Mouse (Mus musculus): ENCODE results near the gene Olah. TPM values are rescaled to one million over a fixed set of nuclear protein-coding genes. Genes with fewer than 3 reads are reported as not detected.

Olah gene
- polyA plus RNA-seq, 1 experiment from 2014 or later: 0.04 TPM

DNA sequence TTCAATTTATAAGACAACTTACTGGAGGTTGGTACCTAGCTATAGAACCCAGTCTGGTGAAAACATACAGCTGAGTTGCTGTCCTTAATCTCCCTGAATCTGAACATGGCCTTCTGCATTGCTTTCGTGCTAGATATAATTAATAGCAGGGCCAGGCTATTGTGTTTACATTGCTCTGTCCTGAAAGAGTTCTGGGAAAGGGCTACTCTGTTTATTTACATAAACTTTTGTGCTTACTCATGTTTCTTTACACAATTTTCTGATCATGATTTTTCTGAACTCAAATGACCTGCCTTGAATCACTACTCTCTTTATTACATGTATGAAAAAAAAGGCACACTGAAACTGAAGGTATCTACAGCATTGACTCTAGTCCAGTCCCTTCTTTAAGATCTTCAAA lies 18.7 kb upstream of the Olah start:
- DNase-seq (ENCODE audit: low read depth, low spot score): no peak
- no peak for ATAC-seq
- CTCF ChIA-PET: no interaction called here
- POLR2A ChIA-PET: no interaction called here
- H3K27me3 ChIP-seq: peaks cover 48% of the 10 kb centered on the region
- in situ Hi-C loops (cut with MboI; ENCODE audit: low pct_unique_long_range_greater_than_20kb): no loop called here
- TF ChIP-seq CTCF (IDR thresholded peaks at IDR 0.05): no peak

DNA sequence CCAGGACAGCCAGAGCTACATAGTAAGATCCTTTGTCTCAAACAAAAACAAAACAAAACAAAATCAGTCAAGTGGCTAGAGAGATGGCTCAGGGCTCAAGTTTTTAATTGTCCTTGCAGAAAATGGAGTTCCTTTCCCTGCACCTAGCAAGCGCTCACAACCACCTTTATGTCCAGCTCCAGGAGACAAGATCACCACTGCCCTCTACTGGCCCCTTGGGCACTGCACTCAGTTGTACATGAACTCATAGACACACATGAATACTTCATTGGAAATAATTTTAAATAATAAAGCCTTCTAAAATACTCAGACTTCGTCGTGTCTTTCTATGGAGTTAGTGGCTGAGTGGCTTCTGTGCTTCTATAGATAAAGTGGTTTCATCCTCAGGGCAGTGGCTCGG lies 17.2 kb upstream of the Olah start:
- TF ChIP-seq CTCF (IDR thresholded peaks at IDR 0.05): peak; percentile 95
- in situ Hi-C loops (cut with MboI; ENCODE audit: low pct_unique_long_range_greater_than_20kb): loop anchor here (5.0 kb wide), 1 partner anchor 67 kb away; no protein-coding TSS in a partner anchor

DNA sequence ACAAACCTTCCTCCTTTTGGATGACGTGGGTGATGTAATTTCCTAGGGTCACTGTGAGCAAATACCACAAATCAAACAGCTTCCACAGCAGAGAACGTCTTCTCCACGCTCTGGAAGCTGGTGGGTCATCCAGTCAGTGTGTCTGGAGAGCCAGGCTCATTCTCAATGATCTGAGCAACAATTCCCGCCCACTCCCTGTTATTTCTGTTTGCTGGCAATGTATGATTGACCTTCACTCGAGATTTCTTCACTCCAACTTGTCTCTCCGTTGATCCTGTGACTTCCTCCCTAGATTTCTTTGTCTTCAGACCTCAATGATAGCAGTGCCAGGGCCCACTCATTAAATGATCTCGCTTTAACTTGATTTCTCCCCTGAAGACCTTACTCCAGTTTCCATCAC lies 10.7 kb upstream of the Olah start:
- in situ Hi-C loops (cut with MboI; ENCODE audit: low pct_unique_long_range_greater_than_20kb): no loop called here

More for the DNA sequence above, 17.2 kb upstream of the Olah start:
- CTCF ChIA-PET: interaction anchor here (0.7 to 2.0 kb wide), 16 partner anchors 10 to 325 kb away, joined by 3 to 12 read pairs (median 4); partner anchors contain the start of gene Dclre1c
- POLR2A ChIA-PET: interaction anchor here (0.6 kb wide), 1 partner anchor 78 kb away, joined by 4 read pairs; no protein-coding TSS in a partner anchor
- peak; percentile 42 for ATAC-seq
- no peak for DNase-seq (ENCODE audit: low read depth, low spot score)
- peaks cover 55% of the 10 kb centered on the region for H3K27me3 ChIP-seq

DNA sequence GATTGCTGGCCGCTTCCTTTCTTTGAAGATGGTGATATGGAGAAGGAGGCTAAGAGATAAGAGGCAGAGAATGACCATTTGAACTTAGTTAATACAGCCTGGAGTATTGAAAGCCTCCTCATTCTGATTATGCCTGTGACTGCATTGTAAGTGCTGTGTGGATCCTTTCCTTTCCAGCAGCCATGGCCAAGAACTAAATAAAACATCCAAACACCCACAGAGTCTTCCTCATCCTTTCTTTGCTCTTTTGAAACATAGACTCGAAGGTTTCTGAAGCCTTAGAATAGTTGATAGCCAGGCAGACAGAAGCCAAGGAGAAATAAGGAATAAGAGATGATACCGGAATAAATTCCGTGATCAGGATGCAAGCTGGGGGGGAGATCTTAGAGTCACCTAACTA lies 9.0 kb upstream of the Olah start:
- H3K27me3 ChIP-seq: peaks cover 10% of the 10 kb centered on the region
- CTCF ChIA-PET: no interaction called here
- in situ Hi-C loops (cut with MboI; ENCODE audit: low pct_unique_long_range_greater_than_20kb): no loop called here
- DNase-seq (ENCODE audit: low read depth, low spot score): no peak
- no peak for TF ChIP-seq CTCF (IDR thresholded peaks at IDR 0.05)
- ATAC-seq: no peak
- POLR2A ChIA-PET: no interaction called here

More for the DNA sequence above, 10.7 kb upstream of the Olah start:
- CTCF ChIA-PET: no interaction called here
- ATAC-seq (no peak), DNase-seq (ENCODE audit: low read depth, low spot score) (no peak)
- peaks cover 26% of the 10 kb centered on the region for H3K27me3 ChIP-seq
- no peak for TF ChIP-seq CTCF (IDR thresholded peaks at IDR 0.05)
- POLR2A ChIA-PET: no interaction called here

GRCm38 (mm10) chr2:3391945-3392344 lies 5.1 kb downstream of the Olah start:
- CTCF ChIA-PET: interaction anchor here (1.0 kb wide), 1 partner anchor 22 kb away, joined by 3 read pairs; no protein-coding TSS in a partner anchor
- in situ Hi-C loops (cut with MboI; ENCODE audit: low pct_unique_long_range_greater_than_20kb): no loop called here

GRCm38 (mm10) chr2:3387105-3387860 lies 9.7 kb downstream of the Olah start:
- ATAC-seq (no peak), DNase-seq (ENCODE audit: low read depth, low spot score) (no peak)
- no peak for TF ChIP-seq CTCF (IDR thresholded peaks at IDR 0.05)
- in situ Hi-C loops (cut with MboI; ENCODE audit: low pct_unique_long_range_greater_than_20kb): no loop called here
- ChIA-PET POLR2A (no interaction called here), CTCF (interaction anchor here (2.6 kb wide), 1 partner anchor 27 kb away, joined by 10 read pairs; no protein-coding TSS in a partner anchor)
- peaks cover 9% of the 10 kb centered on the region for H3K27me3 ChIP-seq

More at GRCm38 (mm10) chr2:3391945-3392344, 5.1 kb downstream of the Olah start:
- TF ChIP-seq CTCF (IDR thresholded peaks at IDR 0.05): no peak
- DNase-seq (ENCODE audit: low read depth, low spot score) (no peak), ATAC-seq (no peak)
- POLR2A ChIA-PET: no interaction called here
- no peaks in the 10 kb centered on the region for H3K27me3 ChIP-seq

DNA sequence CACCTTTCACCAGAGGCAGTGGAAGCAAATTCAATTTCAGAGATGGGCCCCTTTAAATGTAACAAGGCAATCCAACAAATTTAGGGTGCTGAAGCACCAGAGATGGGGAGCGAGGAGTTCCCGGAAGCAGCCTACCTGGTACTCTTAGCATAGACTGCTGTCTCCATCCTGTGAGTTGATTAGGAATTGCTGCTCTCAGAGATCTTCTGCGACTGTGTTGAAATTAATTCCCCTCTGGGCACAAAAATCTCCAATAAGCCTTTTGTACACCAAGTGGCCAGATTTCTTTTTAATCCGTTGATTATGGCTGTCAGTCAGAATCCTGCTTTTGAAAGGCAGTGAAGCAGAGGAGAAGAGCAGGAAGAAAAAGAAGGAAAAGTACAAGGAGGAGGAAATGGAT lies 31.9 kb downstream of the Olah start:
- DNase-seq (ENCODE audit: low read depth, low spot score) (no peak), ATAC-seq (no peak)
- TF ChIP-seq CTCF (IDR thresholded peaks at IDR 0.05): no peak
- H3K27me3 ChIP-seq: peaks cover 67% of the 10 kb centered on the region
- in situ Hi-C loops (cut with MboI; ENCODE audit: low pct_unique_long_range_greater_than_20kb): no loop called here
- POLR2A ChIA-PET: no interaction called here
- CTCF ChIA-PET: no interaction called here

GRCm38 (mm10) chr2:3361067-3361466 lies 35.9 kb downstream of the Olah start:
- DNase-seq (ENCODE audit: low read depth, low spot score) (no peak), ATAC-seq (no peak)
- POLR2A ChIA-PET: no interaction called here
- peaks cover 46% of the 10 kb centered on the region for H3K27me3 ChIP-seq
- TF ChIP-seq CTCF (IDR thresholded peaks at IDR 0.05): no peak
- CTCF ChIA-PET: interaction anchor here (0.9 kb wide), 1 partner anchor 12 kb away, joined by 3 read pairs; no protein-coding TSS in a partner anchor
- in situ Hi-C loops (cut with MboI; ENCODE audit: low pct_unique_long_range_greater_than_20kb): no loop called here

- ChIA-PET POLR2A (no interaction called here), CTCF (interaction anchor here (1.1 kb wide), 1 partner anchor 8 kb away, joined by 3 read pairs; no protein-coding TSS in a partner anchor)
- peaks cover 36% of the 10 kb centered on the region for H3K27me3 ChIP-seq
- ATAC-seq: no peak
- no peak for TF ChIP-seq CTCF (IDR thresholded peaks at IDR 0.05)
- no peak for DNase-seq (ENCODE audit: low read depth, low spot score)
- in situ Hi-C loops (cut with MboI; ENCODE audit: low pct_unique_long_range_greater_than_20kb): no loop called here
Observed at GRCm38 (mm10) chr2:3357887-3358286, 39.1 kb downstream of the Olah start.

DNA sequence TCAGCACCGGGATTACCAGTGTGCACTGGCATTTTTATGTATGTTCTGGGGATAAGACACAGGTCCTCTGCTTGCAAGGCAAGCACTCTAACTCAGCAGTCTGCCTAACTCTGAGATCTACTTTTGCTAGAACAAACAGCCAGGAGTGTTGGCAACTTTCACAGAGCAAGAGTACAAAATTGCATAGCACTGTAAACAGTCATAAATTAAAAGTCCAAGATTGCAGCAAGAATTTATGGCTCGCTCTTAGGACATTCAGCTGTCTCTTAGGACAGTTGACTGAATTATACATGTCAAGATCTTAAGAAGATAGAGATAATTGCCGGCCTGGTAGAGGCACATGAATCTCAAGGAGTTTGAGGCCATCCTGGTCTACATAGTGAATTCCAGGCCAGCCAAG lies 40.7 kb downstream of the Olah start:
- in situ Hi-C loops (cut with MboI; ENCODE audit: low pct_unique_long_range_greater_than_20kb): no loop called here
- ATAC-seq: no peak
- H3K27me3 ChIP-seq: peaks cover 41% of the 10 kb centered on the region

DNA sequence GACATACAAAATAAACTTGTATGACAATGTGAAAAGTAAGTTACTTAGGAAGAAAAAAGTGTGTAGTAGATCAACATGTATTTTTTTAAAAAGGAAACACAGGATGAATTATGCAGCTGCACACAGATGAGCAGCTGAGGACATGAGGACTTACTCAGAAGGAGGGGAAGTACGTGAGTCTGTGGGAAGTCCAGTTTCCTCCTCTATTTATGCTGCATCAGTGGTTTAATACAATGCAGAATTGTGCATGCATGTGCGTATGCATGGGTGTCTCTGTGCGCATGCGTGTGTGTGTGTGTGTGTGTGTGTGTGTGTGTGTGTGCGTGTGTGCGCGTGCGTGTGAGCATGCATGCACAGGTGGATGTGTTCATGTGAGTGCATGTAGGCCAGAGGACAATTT lies 41.2 kb downstream of the Olah start:
- in situ Hi-C loops (cut with MboI; ENCODE audit: low pct_unique_long_range_greater_than_20kb): no loop called here

More for the DNA sequence above, 40.7 kb downstream of the Olah start:
- ChIA-PET CTCF (no interaction called here), POLR2A (no interaction called here)
- DNase-seq (ENCODE audit: low read depth, low spot score): no peak
- TF ChIP-seq CTCF (IDR thresholded peaks at IDR 0.05): no peak

More for the DNA sequence above, 41.2 kb downstream of the Olah start:
- no peak for ATAC-seq
- no peak for TF ChIP-seq CTCF (IDR thresholded peaks at IDR 0.05)
- ChIA-PET POLR2A (no interaction called here), CTCF (no interaction called here)
- peaks cover 44% of the 10 kb centered on the region for H3K27me3 ChIP-seq
- DNase-seq (ENCODE audit: low read depth, low spot score): no peak

All from Patski (cell line).